Mouse (Mus musculus) midbrain, embryonic 14.5 days (tissue): ENCODE measurements around the gene A730049H05Rik. TPM values are rescaled to one million over a fixed set of nuclear protein-coding genes. Genes with fewer than 3 reads are reported as not detected.

Experiments used
- ATAC-seq: fragments of 200-750 bp; cut with Nextera tagmentation; 2 replicates; pipeline ENCODE4 v1.8.0; 2017; ENCODE audit warnings: moderate number of reproducible peaks, moderate library complexity; ENCODE audit not compliant: low FRiP score, low TSS enrichment
- DNase-seq: peaks from one replicate; pipeline ENCODE4 v3.0.0-alpha.2; 2015
- H3K27ac ChIP-seq: fragments of 300-500 bp; sonication (generic); replicated peaks from 2 replicates; pipeline ENCODE4 v1.5.1; 2014; ENCODE audit warnings: mild to moderate bottlenecking, low read depth, low read length, moderate library complexity
- H3K27me3 ChIP-seq: fragments of 300-500 bp; sonication (generic); 2 replicates; pipeline ENCODE4 v1.6.1; 2014; ENCODE audit warnings: low read length, control low read depth, mixed read lengths; ENCODE audit not compliant: control insufficient read depth, insufficient read depth
- H3K36me3 ChIP-seq: fragments of 300-500 bp; sonication (generic); 2 replicates; pipeline ENCODE4 v1.6.1; 2014; ENCODE audit warnings: low read length, control low read depth; ENCODE audit not compliant: control insufficient read depth, insufficient read depth
- H3K4me1 ChIP-seq: fragments of 300-500 bp; sonication (generic); 2 replicates; pipeline ENCODE4 v1.6.1; 2014; ENCODE audit warnings: mild to moderate bottlenecking, antibody characterized with exemption, low read length, control low read depth; ENCODE audit not compliant: control insufficient read depth, insufficient read depth
- H3K4me2 ChIP-seq: fragments of 300-500 bp; sonication (generic); 2 replicates; pipeline ENCODE4 v1.6.1; 2014; ENCODE audit warnings: mild to moderate bottlenecking, low read length, moderate library complexity
- H3K4me3 ChIP-seq: fragments of 300-500 bp; sonication (generic); replicated peaks from 2 replicates; pipeline ENCODE4 v1.5.1; 2014; ENCODE audit warnings: low read depth, low read length
- H3K9ac ChIP-seq: fragments of 300-500 bp; sonication (generic); replicated peaks from 2 replicates; pipeline ENCODE4 v1.6.1; 2014; ENCODE audit warnings: mild to moderate bottlenecking, low read length, moderate library complexity
- H3K9me3 ChIP-seq: fragments of 300-500 bp; sonication (generic); 2 replicates; pipeline ENCODE4 v1.6.1; 2016; ENCODE audit warnings: low read length, control low read depth, mixed read lengths; ENCODE audit not compliant: control insufficient read depth
- WGBS: fragments of 180-500 bp; shearing (Covaris S2); extraction: QIAGEN DNeasy Blood & Tissue Kit; methylation state at CpG from one replicate; pipeline ENCODE4 v1.1.7; 2014; 5-methylcytosine and 5-hydroxymethylcytosine counted together
- polyA plus RNA-seq: library from polyadenylated mRNA; unstranded; fragments of >200 nt; fragmentation: Nextera tagmentation; extraction: Ambion mirVana; gene quantifications from 2 replicates; pipeline ENCODE4 v1.2.1, GENCODE M21; 2014

Gene A730049H05Rik
- polyA plus RNA-seq, 1 experiment from 2014 or later: 0.37 TPM

- 97% methylated on average over 4 of the region's 4 CpGs for WGBS
- H3K9me3 ChIP-seq: no peaks in the 10 kb centered on the region
These were observed 61.0 kb downstream of the A730049H05Rik start for GRCm38 (mm10) chr6:92877236-92877635.

GRCm38 (mm10) chr6:92878771-92879170 is 62.5 kb downstream of the A730049H05Rik start:
- no peak for ATAC-seq
- peaks cover 6% of the 10 kb centered on the region for H3K4me1 ChIP-seq
- H3K9me3 ChIP-seq: no peaks in the 10 kb centered on the region
- H3K4me2 ChIP-seq: no peak overlapping the region
- 95% methylated on average over 5 of the region's 5 CpGs for WGBS
- no peaks in the 10 kb centered on the region for H3K27me3 ChIP-seq
- H3K27ac ChIP-seq: no peak overlapping the region
- no peak overlapping the region for H3K9ac ChIP-seq
- H3K4me3 ChIP-seq: no peak overlapping the region
- no peak for DNase-seq
- no peaks in the 10 kb centered on the region for H3K36me3 ChIP-seq

More at GRCm38 (mm10) chr6:92877236-92877635, 61.0 kb downstream of the A730049H05Rik start:
- no peak overlapping the region for H3K9ac ChIP-seq
- DNase-seq (no peak), ATAC-seq (no peak)
- no peak overlapping the region for H3K4me3 ChIP-seq
- H3K36me3 ChIP-seq: no peaks in the 10 kb centered on the region
- H3K27me3 ChIP-seq: no peaks in the 10 kb centered on the region
- no peak overlapping the region for H3K4me2 ChIP-seq
- no peak overlapping the region for H3K27ac ChIP-seq
- H3K4me1 ChIP-seq: no peaks in the 10 kb centered on the region

- DNase-seq (no peak), ATAC-seq (no peak)
- Histone ChIP-seq H3K9ac (no peak overlapping the region), H3K4me1 (peaks cover 6% of the 10 kb centered on the region), H3K9me3 (no peaks in the 10 kb centered on the region), H3K4me2 (no peak overlapping the region), H3K27me3 (no peaks in the 10 kb centered on the region), H3K4me3 (no peak overlapping the region), H3K27ac (no peak overlapping the region), H3K36me3 (no peaks in the 10 kb centered on the region)
- 59% methylated on average over 14 of the region's 14 CpGs for WGBS
These were observed 63.5 kb downstream of the A730049H05Rik start for GRCm38 (mm10) chr6:92879700-92880265.

GRCm38 (mm10) chr6:92882446-92882845 is 66.2 kb downstream of the A730049H05Rik start:
- no peaks in the 10 kb centered on the region for H3K27me3 ChIP-seq
- no peak overlapping the region for H3K27ac ChIP-seq
- H3K4me2 ChIP-seq: no peak overlapping the region
- no peak overlapping the region for H3K9ac ChIP-seq
- H3K4me3 ChIP-seq: no peak overlapping the region
- DNase-seq: no peak
- peaks cover 6% of the 10 kb centered on the region for H3K4me1 ChIP-seq
- ATAC-seq: no peak
- 62% methylated on average over 5 of the region's 5 CpGs for WGBS
- no peaks in the 10 kb centered on the region for H3K36me3 ChIP-seq
- H3K9me3 ChIP-seq: no peaks in the 10 kb centered on the region

GRCm38 (mm10) chr6:92883131-92883900 is 67.0 kb downstream of the A730049H05Rik start:
- no peaks in the 10 kb centered on the region for H3K9me3 ChIP-seq
- ATAC-seq (no peak), DNase-seq (peak; percentile 41)
- H3K4me1 ChIP-seq: peaks cover 6% of the 10 kb centered on the region
- no peak overlapping the region for H3K4me3 ChIP-seq
- no peak overlapping the region for H3K4me2 ChIP-seq
- no peaks in the 10 kb centered on the region for H3K27me3 ChIP-seq
- no peak overlapping the region for H3K9ac ChIP-seq
- no peak overlapping the region for H3K27ac ChIP-seq
- WGBS: 8% methylated on average over 9 of the region's 9 CpGs
- H3K36me3 ChIP-seq: no peaks in the 10 kb centered on the region

GRCm38 (mm10) chr6:92891535-92891934 is 75.3 kb downstream of the A730049H05Rik start:
- Histone ChIP-seq H3K4me1 (no peaks in the 10 kb centered on the region), H3K4me2 (no peak overlapping the region), H3K36me3 (no peaks in the 10 kb centered on the region), H3K27me3 (no peaks in the 10 kb centered on the region), H3K9me3 (no peaks in the 10 kb centered on the region), H3K4me3 (no peak overlapping the region), H3K9ac (no peak overlapping the region), H3K27ac (no peak overlapping the region)
- no peak for DNase-seq
- ATAC-seq: no peak
- 92% methylated on average over 1 of the region's 1 CpGs for WGBS

Other genes with a start within 250 kb of the A730049H05Rik start
- gene Prickle2, start 110.3 kb upstream of the A730049H05Rik start, polyA plus RNA-seq: 14.9 and 18.0 TPM in 2 replicates
- 0.05 TPM in 1 of 2 replicates, not detected in the other for gene Gm15737, start 52.9 kb downstream of the A730049H05Rik start, polyA plus RNA-seq
- 0.73 and 1.2 TPM in 2 replicates for gene Adamts9, start 127.0 kb downstream of the A730049H05Rik start, polyA plus RNA-seq